Mouse (Mus musculus): ENCODE results near the gene Cic.

Gene Cic

GRCm38 (mm10) chr7:25267301-25267750 is at the start of gene Cic:
Cic (plus strand) TSS chr7:25267704.
- peak; percentile 97 to 98 for DNase-seq (ENCODE audit: low spot score in 2 of 2)

- DNase-seq (ENCODE audit: low spot score in 2 of 2): peak in 1 of 2 experiments; percentile 31
Measured at GRCm38 (mm10) chr7:25218705-25219415, 48.6 kb upstream of the Cic start.

GRCm38 (mm10) chr7:25219416-25219750 is 48.1 kb upstream of the Cic start:
- no peak for DNase-seq (ENCODE audit: low spot score in 2 of 2)

DNA sequence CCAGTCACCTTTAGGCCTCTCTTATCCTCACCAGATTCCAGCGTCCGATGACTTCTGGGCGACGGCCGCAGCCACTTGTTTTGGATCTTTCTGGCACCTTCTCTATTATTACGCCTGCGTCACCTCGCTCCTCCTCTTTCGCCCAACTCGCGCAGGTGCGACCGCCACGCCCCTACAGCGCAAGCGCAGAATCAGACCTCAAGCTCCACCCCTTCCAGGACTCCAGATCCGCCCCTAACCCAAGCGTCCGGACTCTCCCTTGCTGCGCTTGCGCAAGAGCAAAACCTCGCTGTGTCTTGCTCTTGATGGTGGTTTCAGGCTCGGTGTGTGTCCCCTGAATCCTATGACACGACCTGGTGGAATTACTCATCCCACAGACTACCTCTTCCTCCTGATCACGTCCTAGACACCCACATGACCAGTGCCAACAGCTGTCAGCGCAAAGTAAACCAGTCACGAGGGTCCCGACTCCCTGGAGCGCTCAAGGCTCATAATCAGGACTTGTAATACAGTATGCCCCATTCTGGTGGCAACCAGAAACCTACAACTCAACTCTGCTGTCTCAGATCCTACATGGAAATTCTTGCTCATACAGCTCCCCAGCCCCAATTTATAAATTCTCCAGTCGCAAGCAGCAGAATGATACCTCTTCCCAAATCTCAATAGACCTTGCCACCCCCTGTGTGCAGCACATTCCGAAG is 47.6 kb upstream of the Cic start:
- peak; percentile 87 to 91 for DNase-seq (ENCODE audit: low spot score in 2 of 2)

GRCm38 (mm10) chr7:25220457-25221101 is 46.9 kb upstream of the Cic start, which contains the start of gene Dedd2:
Dedd2 (minus strand) TSS chr7:25220615.
- no peak for DNase-seq (ENCODE audit: low spot score in 2 of 2)

DNA sequence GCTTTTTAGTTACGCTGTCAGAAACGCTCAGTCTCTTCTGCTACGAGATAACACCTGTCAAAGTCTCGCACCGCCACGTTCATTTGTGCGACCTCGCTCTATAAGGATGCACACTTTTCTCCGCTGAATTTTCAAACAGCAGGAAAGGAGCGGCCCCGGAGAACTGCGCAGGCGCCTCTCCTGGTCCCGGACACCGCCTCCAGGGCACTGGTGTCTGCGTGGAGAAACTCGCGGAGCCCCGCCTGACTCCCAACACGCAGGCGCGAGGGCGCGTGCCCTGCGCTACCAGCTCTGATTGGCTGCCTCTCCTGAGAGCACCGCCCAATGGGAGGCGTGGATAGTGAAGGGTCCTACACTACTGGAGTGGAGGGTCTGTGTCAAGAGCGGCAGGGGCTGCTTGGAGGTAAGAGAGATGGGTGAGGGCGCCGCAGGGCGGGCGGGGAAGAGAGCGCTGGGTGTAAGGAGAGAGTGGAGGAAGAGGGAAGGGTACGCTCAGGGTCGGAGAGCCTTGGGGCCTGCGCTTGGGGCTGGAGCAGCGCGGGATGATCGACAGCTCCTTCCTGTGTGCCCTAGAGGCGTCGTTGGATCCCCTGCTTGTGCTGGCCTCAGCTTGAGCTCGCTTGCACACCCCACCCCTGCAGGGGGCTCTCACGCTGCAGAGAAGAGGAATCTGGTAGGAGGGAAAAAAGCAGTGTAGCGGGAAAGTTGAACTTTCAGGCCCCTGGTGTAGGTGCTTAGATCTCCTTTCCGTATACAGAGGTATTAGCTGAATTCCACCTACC is 46.2 kb upstream of the Cic start, which contains the start of gene Zfp526:
TSS of gene Zfp526 (plus strand) at position 324 of the 782 bp plus-strand sequence.
- peak; percentile 90 to 95 for DNase-seq (ENCODE audit: low spot score in 2 of 2)

DNA sequence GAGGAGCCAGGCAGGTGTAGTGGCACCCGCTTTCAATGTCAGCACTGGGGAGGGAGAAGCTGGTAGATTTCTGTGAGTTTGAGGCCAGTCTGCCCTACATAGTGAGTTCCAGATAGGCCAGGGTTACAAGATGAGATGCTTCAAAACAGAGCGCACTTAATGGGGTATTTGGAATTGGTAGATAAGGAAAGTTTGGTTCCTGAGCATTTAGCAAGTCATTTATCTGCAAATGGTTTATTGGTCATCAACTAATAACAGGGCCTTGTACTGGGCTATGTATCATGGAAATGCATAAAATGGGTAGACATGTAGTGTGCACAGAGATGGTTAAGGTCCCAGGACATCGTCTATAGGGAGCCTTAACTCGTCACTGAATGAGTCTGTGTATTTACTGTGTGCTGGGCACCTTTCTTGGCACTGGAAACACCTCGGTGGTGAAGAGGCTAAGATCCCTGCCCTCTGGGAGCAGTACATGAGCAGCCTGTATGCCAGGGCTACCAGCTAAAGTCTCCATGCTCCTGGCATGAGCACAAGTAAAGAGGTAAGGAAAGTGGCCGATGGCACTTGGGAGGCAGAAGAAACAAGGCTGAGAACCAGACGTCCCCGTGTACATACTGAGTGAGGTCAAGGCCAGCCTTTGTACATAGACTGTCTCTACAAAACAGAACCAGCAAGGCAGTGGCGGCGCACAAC is 45.1 kb upstream of the Cic start:
- no peak for DNase-seq (ENCODE audit: low spot score in 2 of 2)

GRCm38 (mm10) chr7:25227523-25228300 is 39.8 kb upstream of the Cic start:
- no peak for DNase-seq (ENCODE audit: low spot score in 2 of 2)

- DNase-seq (ENCODE audit: low spot score in 2 of 2): no peak
Measured at GRCm38 (mm10) chr7:25230690-25231285, 36.7 kb upstream of the Cic start.

DNA sequence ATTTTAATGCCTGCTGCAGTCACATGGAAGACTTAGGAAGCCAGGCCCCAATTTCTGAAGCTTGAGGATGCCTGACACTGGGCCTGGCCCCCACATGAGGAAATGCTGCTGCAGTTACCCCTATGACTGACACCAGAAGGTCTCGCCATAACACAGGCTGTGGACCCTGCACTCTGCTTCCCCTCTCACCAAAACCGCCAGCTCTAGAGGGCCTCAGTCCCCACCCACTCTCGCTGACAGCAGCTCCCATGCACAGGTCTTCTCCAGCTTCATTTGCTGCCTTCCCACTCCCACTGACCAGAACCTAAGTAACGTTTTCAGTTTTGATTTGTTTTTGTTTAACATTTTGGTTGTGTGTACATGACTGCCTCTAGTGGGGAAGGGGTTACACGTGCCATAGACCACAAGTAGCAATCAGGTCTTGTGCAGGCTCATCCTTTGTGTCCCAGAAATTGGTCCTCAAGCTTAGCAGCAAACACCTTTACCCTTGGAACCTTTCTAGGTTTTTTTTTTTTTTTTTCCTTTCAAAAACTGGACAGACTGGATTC is 35.3 kb upstream of the Cic start:
- DNase-seq (ENCODE audit: low spot score in 2 of 2): no peak

DNA sequence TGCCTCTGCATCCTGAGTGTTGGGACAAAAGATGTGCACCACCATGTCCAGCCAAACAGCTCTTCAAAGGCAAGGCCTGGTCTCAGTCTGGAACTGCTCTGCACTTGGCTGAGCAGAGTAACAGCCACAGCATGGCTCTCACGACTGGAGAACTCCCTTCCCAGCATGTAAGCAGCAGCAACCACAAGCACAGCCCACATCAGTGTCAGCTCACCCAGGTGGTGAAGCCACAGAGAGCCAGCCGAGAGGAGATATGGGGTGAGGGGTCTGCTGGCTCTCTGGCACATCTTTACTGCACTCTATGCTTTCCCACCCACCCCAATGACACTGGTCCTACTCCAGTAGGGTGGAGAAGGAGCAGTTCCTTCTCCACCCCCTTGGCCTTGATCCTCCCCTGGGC is 34.4 kb upstream of the Cic start:
- DNase-seq (ENCODE audit: low spot score in 2 of 2): no peak

- DNase-seq (ENCODE audit: low spot score in 2 of 2): no peak
Measured at GRCm38 (mm10) chr7:25235526-25235925, 32.0 kb upstream of the Cic start.

GRCm38 (mm10) chr7:25237249-25238014 is 30.1 kb upstream of the Cic start, which contains the start of gene Gsk3a:
Gsk3a (minus strand) TSS chr7:25237851.
- peak; percentile 94 to 96 for DNase-seq (ENCODE audit: low spot score in 2 of 2)

- peak; percentile 90 to 94 for DNase-seq (ENCODE audit: low spot score in 2 of 2)
Measured at GRCm38 (mm10) chr7:25238015-25238706, 29.3 kb upstream of the Cic start.

DNA sequence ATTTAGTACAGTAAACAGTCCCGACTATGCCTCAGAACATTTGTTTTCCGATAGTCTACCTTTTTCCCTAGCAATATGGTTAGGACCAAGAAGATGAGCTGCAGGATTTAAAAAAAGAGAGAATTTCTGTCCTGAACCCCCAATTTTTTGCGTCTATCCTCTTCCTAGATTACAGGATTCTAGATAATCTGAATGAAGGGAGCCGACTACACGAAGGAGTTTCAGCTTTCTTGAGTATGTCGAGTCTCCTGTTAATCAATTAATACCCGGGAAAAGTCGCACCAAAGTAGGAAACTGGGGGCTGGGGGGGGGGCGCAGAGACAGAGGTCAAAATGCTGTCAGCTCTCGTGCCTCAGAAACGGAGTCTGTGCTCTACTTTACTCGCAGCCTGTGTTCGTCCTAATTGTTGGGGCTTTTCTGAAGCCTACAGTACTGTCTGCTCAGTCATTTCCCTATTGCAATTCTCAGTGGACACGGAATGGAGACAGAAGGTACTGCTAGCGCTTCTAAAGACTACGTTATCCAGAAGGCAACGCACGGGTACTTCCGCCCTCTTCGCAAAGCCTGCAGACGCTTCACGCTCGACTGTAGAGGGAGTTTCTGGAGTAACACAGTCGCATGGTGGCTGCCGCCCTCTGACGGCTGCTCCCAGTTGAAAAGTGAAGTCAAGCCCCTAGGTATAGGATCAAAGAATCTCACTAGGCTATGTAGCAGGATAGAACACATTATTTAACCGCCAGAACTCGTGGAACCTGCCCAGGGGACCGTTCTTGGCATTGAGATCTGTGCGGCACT is 28.5 kb upstream of the Cic start:
- DNase-seq (ENCODE audit: low spot score in 2 of 2): peak; percentile 66 to 78

GRCm38 (mm10) chr7:25240631-25241030 is 26.9 kb upstream of the Cic start:
- DNase-seq (ENCODE audit: low spot score in 2 of 2): no peak

DNA sequence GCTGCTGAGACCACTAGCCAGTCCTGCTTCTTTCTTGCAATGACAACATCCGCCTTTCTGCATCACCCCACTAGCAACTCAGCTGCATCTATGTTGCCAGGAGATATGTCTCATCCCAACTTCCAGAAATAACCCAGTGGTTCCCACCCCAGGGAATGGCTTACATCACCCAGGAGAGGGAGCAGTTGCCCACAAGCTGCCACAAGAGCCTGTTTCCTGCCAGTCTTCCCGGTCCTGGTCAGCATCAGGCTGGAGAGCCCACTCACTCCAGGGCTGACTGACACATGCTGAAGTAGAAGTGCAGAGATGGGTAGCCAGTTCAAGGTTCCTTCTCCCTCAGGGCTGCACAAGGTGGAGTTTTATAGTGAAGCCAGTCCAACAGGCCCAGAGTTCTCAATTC is 26.4 kb upstream of the Cic start:
- peak; percentile 46 to 70 for DNase-seq (ENCODE audit: low spot score in 2 of 2)
